Mouse (Mus musculus): ENCODE data around the gene Ugt1a9. TPM values are rescaled to one million over a fixed set of nuclear protein-coding genes. Genes with fewer than 3 reads are reported as not detected.

Gene Ugt1a9
- polyA plus RNA-seq, 1 experiment from 2014 or later: not detected

GRCm38 (mm10) chr1:88264237-88264868, 193.8 kb downstream of the Ugt1a9 start:
- WGBS: 87% methylated on average over 7 of the region's 7 CpGs
- H3K27me3 ChIP-seq (ENCODE audit: low read depth, poor library complexity, severe bottlenecking): no peaks in the 10 kb centered on the region
- no peak overlapping the region for H3K27ac ChIP-seq (replicated peaks)
- no peaks in the 10 kb centered on the region for H3K4me1 ChIP-seq
- H3K36me3 ChIP-seq: peaks cover 100% of the 10 kb centered on the region
- H3K9me3 ChIP-seq (replicated peaks): peaks cover 87% of the 10 kb centered on the region
- H3K4me3 ChIP-seq: no peak overlapping the region
- DNase-seq (ENCODE audit: low spot score): no peak

DNA sequence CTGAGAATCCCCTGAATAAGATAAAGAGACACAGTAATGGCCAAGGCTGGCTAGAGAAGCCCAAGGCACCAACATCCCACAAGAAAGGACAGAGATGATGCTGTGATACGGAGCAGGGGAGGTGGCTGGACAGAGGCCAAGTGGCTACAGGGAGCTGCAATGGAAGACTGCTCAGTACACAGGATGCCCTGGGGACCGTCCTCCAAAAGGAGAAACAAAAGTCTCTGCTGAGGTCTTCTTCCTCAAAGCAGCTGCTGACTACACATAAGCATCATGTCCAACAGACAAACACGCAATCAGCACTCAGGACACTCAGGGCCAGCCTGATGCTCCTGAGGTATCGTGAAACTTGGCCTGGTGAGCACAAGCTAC, 194.3 kb downstream of the Ugt1a9 start:
- H3K36me3 ChIP-seq: peaks cover 100% of the 10 kb centered on the region
- H3K4me3 ChIP-seq: no peak overlapping the region
- WGBS: 79% methylated on average over 4 of the region's 4 CpGs
- H3K27me3 ChIP-seq (ENCODE audit: low read depth, poor library complexity, severe bottlenecking): no peaks in the 10 kb centered on the region
- peaks cover 82% of the 10 kb centered on the region for H3K9me3 ChIP-seq (replicated peaks)
- no peak for DNase-seq (ENCODE audit: low spot score)
- H3K4me1 ChIP-seq: no peaks in the 10 kb centered on the region
- no peak overlapping the region for H3K27ac ChIP-seq (replicated peaks)

GRCm38 (mm10) chr1:88266123-88266522, 195.5 kb downstream of the Ugt1a9 start:
- 90% methylated on average over 13 of the region's 13 CpGs for WGBS
- DNase-seq (ENCODE audit: low spot score): no peak
- H3K4me3 ChIP-seq: no peak overlapping the region
- H3K36me3 ChIP-seq: peaks cover 96% of the 10 kb centered on the region
- no peak overlapping the region for H3K27ac ChIP-seq (replicated peaks)
- H3K9me3 ChIP-seq (replicated peaks): peaks cover 69% of the 10 kb centered on the region
- H3K27me3 ChIP-seq (ENCODE audit: low read depth, poor library complexity, severe bottlenecking): no peaks in the 10 kb centered on the region
- H3K4me1 ChIP-seq: no peaks in the 10 kb centered on the region

DNA sequence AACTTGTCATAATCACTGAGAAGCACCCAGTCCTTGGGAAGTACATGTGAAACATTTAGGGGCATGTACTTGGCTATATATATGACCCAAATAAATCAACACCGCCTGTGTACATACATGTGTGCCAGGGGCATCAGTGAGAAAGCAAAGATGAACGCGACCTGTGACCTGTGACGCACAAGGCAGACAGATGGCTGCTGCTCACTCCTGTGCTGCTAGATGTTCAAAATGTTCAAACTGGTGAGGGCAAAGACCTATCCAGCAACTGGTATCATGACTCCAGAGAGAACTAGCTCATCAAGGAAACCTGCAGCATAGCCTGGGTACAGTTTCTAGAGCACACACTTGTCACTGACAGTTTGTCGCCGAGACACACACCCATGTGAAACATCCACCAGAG, 196.9 kb downstream of the Ugt1a9 start:
- Histone ChIP-seq H3K27ac (replicated peaks) (no peak overlapping the region), H3K27me3 (ENCODE audit: low read depth, poor library complexity, severe bottlenecking) (no peaks in the 10 kb centered on the region), H3K9me3 (replicated peaks) (peaks cover 61% of the 10 kb centered on the region), H3K4me1 (no peaks in the 10 kb centered on the region), H3K36me3 (peaks cover 96% of the 10 kb centered on the region), H3K4me3 (no peak overlapping the region)
- WGBS: 95% methylated on average over 6 of the region's 6 CpGs
- no peak for DNase-seq (ENCODE audit: low spot score)

- Histone ChIP-seq H3K36me3 (peaks cover 96% of the 10 kb centered on the region), H3K9me3 (replicated peaks) (peaks cover 58% of the 10 kb centered on the region), H3K4me1 (no peaks in the 10 kb centered on the region), H3K4me3 (no peak overlapping the region), H3K27me3 (ENCODE audit: low read depth, poor library complexity, severe bottlenecking) (no peaks in the 10 kb centered on the region), H3K27ac (replicated peaks) (no peak overlapping the region)
- WGBS: 88% methylated on average over 6 of the region's 6 CpGs
- no peak for DNase-seq (ENCODE audit: low spot score)
Measured at GRCm38 (mm10) chr1:88268070-88268469, 197.5 kb downstream of the Ugt1a9 start.

Other genes with a start within 250 kb of the Ugt1a9 start
- gene Dgkd, start 217.5 kb upstream of the Ugt1a9 start, polyA plus RNA-seq (2016; fragmentation: Nextera tagmentation; extraction: Ambion mirVana): 37.8 and 41.6 TPM in 2 replicates
- 30.9 and 35.0 TPM in 2 replicates for gene Usp40, start 62.2 kb upstream of the Ugt1a9 start, polyA plus RNA-seq (2016; fragmentation: Nextera tagmentation; extraction: Ambion mirVana)
- gene Ugt1a10, start 15.4 kb upstream of the Ugt1a9 start, polyA plus RNA-seq (2016; fragmentation: Nextera tagmentation; extraction: Ambion mirVana): not detected in 2 replicates
- gene Ugt1a8, start 17.0 kb downstream of the Ugt1a9 start, polyA plus RNA-seq (2016; fragmentation: Nextera tagmentation; extraction: Ambion mirVana): not detected in 2 replicates
- gene Ugt1a7c, start 24.3 kb downstream of the Ugt1a9 start, polyA plus RNA-seq (2016; fragmentation: Nextera tagmentation; extraction: Ambion mirVana): 0.56 and 1.1 TPM in 2 replicates
- not detected in 2 replicates for gene Ugt1a6b, start 32.5 kb downstream of the Ugt1a9 start, polyA plus RNA-seq (2016; fragmentation: Nextera tagmentation; extraction: Ambion mirVana)
- gene Ugt1a6a, start 64.0 kb downstream of the Ugt1a9 start, polyA plus RNA-seq (2016; fragmentation: Nextera tagmentation; extraction: Ambion mirVana): not detected in 2 replicates
- gene Ugt1a5, start 95.2 kb downstream of the Ugt1a9 start, polyA plus RNA-seq (2016; fragmentation: Nextera tagmentation; extraction: Ambion mirVana): not detected in 2 replicates
- not detected in 2 replicates for gene Ugt1a2, start 129.8 kb downstream of the Ugt1a9 start, polyA plus RNA-seq (2016; fragmentation: Nextera tagmentation; extraction: Ambion mirVana)
- 10.7 and 11.1 TPM in 2 replicates for gene Dnajb3, start 135.0 kb downstream of the Ugt1a9 start, polyA plus RNA-seq (2016; fragmentation: Nextera tagmentation; extraction: Ambion mirVana)
- not detected in 2 replicates for gene Ugt1a1, start 141.2 kb downstream of the Ugt1a9 start, polyA plus RNA-seq (2016; fragmentation: Nextera tagmentation; extraction: Ambion mirVana)
- gene Mroh2a, start 156.2 kb downstream of the Ugt1a9 start, polyA plus RNA-seq (2016; fragmentation: Nextera tagmentation; extraction: Ambion mirVana): 0.91 and 1.3 TPM in 2 replicates
- gene Hjurp, start 206.8 kb downstream of the Ugt1a9 start, polyA plus RNA-seq (2016; fragmentation: Nextera tagmentation; extraction: Ambion mirVana): 213 and 222 TPM in 2 replicates
- gene Trpm8, start 206.9 kb downstream of the Ugt1a9 start, polyA plus RNA-seq (2016; fragmentation: Nextera tagmentation; extraction: Ambion mirVana): not detected in 2 replicates

Data from midbrain, embryonic 10.5 days (tissue).